Mouse (Mus musculus): Measurements from ENCODE around the gene Sec24b. TPM values are rescaled to one million over a fixed set of nuclear protein-coding genes. Genes with fewer than 3 reads are reported as not detected.

Sec24b gene
- total RNA-seq, 2 experiments from 2014 or later: 62.9 to 68.2 TPM

Other genes with a start within 250 kb of the Sec24b start
- gene Rrh, start 239.0 kb downstream of the Sec24b start, total RNA-seq (2021): not detected
- 10 to 100 TPM; 48.6 to 54.7 TPM for gene Gar1, start 230.2 kb downstream of the Sec24b start, total RNA-seq (2021)
- under 1 TPM in 1 of 2 experiments, not detected in 1; 0.36 TPM for gene Cfi, start 225.7 kb downstream of the Sec24b start, total RNA-seq (2021)
- 10 to 100 TPM; 34.8 to 48.0 TPM for gene Pla2g12a, start 182.9 kb downstream of the Sec24b start, total RNA-seq (2021)
- gene Casp6, start 160.1 kb downstream of the Sec24b start, total RNA-seq (2021): 10 to 100 TPM; 28.3 to 44.9 TPM
- gene Mcub, start 91.3 kb downstream of the Sec24b start, total RNA-seq (2021): 10 to 100 TPM in 1 of 2 experiments, 1 to 10 TPM in 1; 8.9 to 11.7 TPM
- 1 to 10 TPM; 2.7 to 9.2 TPM for gene Col25a1, start 69.9 kb upstream of the Sec24b start, total RNA-seq (2021)

Data from adrenal gland, postnatal 36 days (tissue).